6 mouse cellular contexts compared by ENCODE assay signal in genomic region chr11:86185224-86185623, GRCm38 (mm10). TPM values are rescaled to one million over a fixed set of nuclear protein-coding genes. Genes with fewer than 3 reads are reported as not detected.
A peak's percentile ranks its signal among the peaks of the same experiment; 100 is the strongest.
DNase-seq lines count a peak whose midpoint lies in the region; ATAC-seq and TF ChIP-seq lines count a peak whose summit lies in the region.
"Not testable (repeated sequence)": the region's sequence is repeated elsewhere in the genome, so short reads cannot be mapped to it uniquely, and the experiment has no call there.

No protein-coding gene starts in this region.

- 89% methylated on average over 7 of the region's 7 CpGs for WGBS in hindbrain, postnatal 0 days

- H3K4me2 ChIP-seq in hindbrain, postnatal 0 days (ENCODE audit: low read depth, low read length), result not testable (repeated sequence)

- TF ChIP-seq CTCF in hindbrain, postnatal 0 days (IDR thresholded peaks at IDR 0.05; ENCODE audit: low read depth), result not testable (repeated sequence)

- H3K36me3 ChIP-seq in hindbrain, postnatal 0 days (ENCODE audit: insufficient read depth, low read length), result not testable (repeated sequence)

- not testable (repeated sequence) for H3K4me1 ChIP-seq in hindbrain, postnatal 0 days (ENCODE audit: insufficient read depth, low read length)

- not testable (repeated sequence) for H3K4me3 ChIP-seq in hindbrain, postnatal 0 days (ENCODE audit: low read length)

- ATAC-seq in hindbrain, postnatal 0 days, result not testable (repeated sequence)

- not testable (repeated sequence) for H3K27me3 ChIP-seq in hindbrain, postnatal 0 days (ENCODE audit: insufficient read depth, low read length)

- not testable (repeated sequence) for H3K27ac ChIP-seq in hindbrain, postnatal 0 days

- peak; percentile 7 for DNase-seq in MN1 (ENCODE audit: low spot score)
- DNase-seq in adrenal gland, postnatal 10 days, result peak; percentile 29
- peak; percentile 23 to 40 for DNase-seq in adrenal gland, postnatal 36 days
- peak; percentile 12 to 20 for DNase-seq in cerebellum, postnatal 14 days
- DNase-seq in hindbrain, postnatal 0 days (ENCODE audit: low spot score), result peak; percentile 15
- DNase-seq in natural killer cell, adult 2 months (ENCODE audit: low spot score in 2 of 2), result peak; percentile 53 to 73

- H3K9ac ChIP-seq in hindbrain, postnatal 0 days (replicated peaks; ENCODE audit: low read length), result not testable (repeated sequence)

- not testable (repeated sequence) for H3K9me3 ChIP-seq in hindbrain, postnatal 0 days (ENCODE audit: low read length)

RNA-seq across cellular contexts. Expression of gene Brip1, which starts 15.8 kb away (rescaled TPM):
- 1 to 10 TPM; 3.7 to 4.8 TPM for total RNA-seq in adrenal gland, postnatal 10 days (2021)
- total RNA-seq in adrenal gland, postnatal 36 days (2021), result 1 to 10 TPM; 1.3 to 2.0 TPM
- total RNA-seq in hindbrain, postnatal 0 days (2014; rRNA removed), result 0.97 and 1.0 TPM in 2 replicates
- polyA plus RNA-seq in hindbrain, postnatal 0 days (2015; fragmentation: Nextera tagmentation; extraction: Ambion mirVana), result 2.5 and 2.9 TPM in 2 replicates

Comparison
In these comparisons a context has a peak if more than half of its experiments do, and no peak if none do; other contexts are left out.
1. DNase-seq: peak in every context shown above with its lines; median percentile 63 in natural killer cell, adult 2 months; 32 in adrenal gland, postnatal 36 days; 29 in adrenal gland, postnatal 10 days; 16 in cerebellum, postnatal 14 days; 15 in hindbrain, postnatal 0 days; 7 in MN1.